Mouse (Mus musculus) kidney, embryonic 16.5 days (tissue): ENCODE data around the gene Epb41. TPM values are rescaled to one million over a fixed set of nuclear protein-coding genes. Genes with fewer than 3 reads are reported as not detected.

ENCODE experiments used
- ATAC-seq: fragments of 200-750 bp; cut with Nextera tagmentation; 2 replicates; pipeline ENCODE4 v1.8.0; 2017; ENCODE audit warnings: moderate TSS enrichment; ENCODE audit not compliant: low FRiP score, low TSS enrichment
- H3K27ac ChIP-seq: fragments of 300-500 bp; sonication (generic); 2 replicates; pipeline ENCODE4 v1.5.1; 2014; ENCODE audit warnings: low read length
- H3K27me3 ChIP-seq: fragments of 300-500 bp; sonication (generic); 2 replicates; pipeline ENCODE4 v1.6.1; 2014; ENCODE audit warnings: low read length, control low read depth, mixed read lengths; ENCODE audit not compliant: insufficient read depth
- H3K36me3 ChIP-seq: fragments of 300-500 bp; sonication (generic); 2 replicates; pipeline ENCODE4 v1.6.1; 2014; ENCODE audit warnings: low read length, control low read depth, mixed read lengths; ENCODE audit not compliant: insufficient read depth
- H3K4me1 ChIP-seq: fragments of 300-500 bp; sonication (generic); 2 replicates; pipeline ENCODE4 v1.6.1; 2014; ENCODE audit warnings: low read length, control low read depth, mixed read lengths; ENCODE audit not compliant: insufficient read depth
- H3K4me2 ChIP-seq: fragments of 300-500 bp; sonication (generic); replicated peaks from 2 replicates; pipeline ENCODE4 v1.6.1; 2014; ENCODE audit warnings: low read depth, low read length
- H3K4me3 ChIP-seq: fragments of 300-500 bp; sonication (generic); 2 replicates; pipeline ENCODE4 v1.5.1; 2014; ENCODE audit warnings: mild to moderate bottlenecking, low read length
- H3K9ac ChIP-seq: fragments of 300-500 bp; sonication (generic); replicated peaks from 2 replicates; pipeline ENCODE4 v1.6.1; 2014; ENCODE audit warnings: low read length
- H3K9me3 ChIP-seq: fragments of 300-500 bp; sonication (generic); 2 replicates; pipeline ENCODE4 v1.6.1; 2016; ENCODE audit warnings: low read length, control low read depth
- WGBS: fragments of 180-500 bp; shearing (Covaris S2); extraction: QIAGEN DNeasy Blood & Tissue Kit; methylation state at CpG from one replicate; pipeline ENCODE4 v1.1.7; 2014; 5-methylcytosine and 5-hydroxymethylcytosine counted together
- polyA plus RNA-seq: library from polyadenylated mRNA; unstranded; fragments of >200 nt; fragmentation: Nextera tagmentation; extraction: Ambion mirVana; gene quantifications from 2 replicates; pipeline ENCODE4 v1.2.1, GENCODE M21; 2015

The Epb41 gene
- polyA plus RNA-seq, 1 experiment from 2014 or later: 68.6 TPM

- no peak for ATAC-seq
- peaks cover under 1% of the 10 kb centered on the region; the same call in 1 of the 2 replicates for H3K36me3 ChIP-seq
- no peaks in the 10 kb centered on the region for H3K9me3 ChIP-seq
- H3K4me1 ChIP-seq: no peaks in the 10 kb centered on the region
- H3K4me3 ChIP-seq: no peak overlapping the region
- no peaks in the 10 kb centered on the region for H3K27me3 ChIP-seq
- H3K27ac ChIP-seq: no peak overlapping the region
- no peak overlapping the region for H3K4me2 ChIP-seq
- no peak overlapping the region for H3K9ac ChIP-seq
- 66% methylated on average over 2 of the region's 2 CpGs for WGBS
Measured at GRCm38 (mm10) chr4:131939459-131939858, 135.7 kb downstream of the Epb41 start.

- Histone ChIP-seq H3K27me3 (no peaks in the 10 kb centered on the region), H3K27ac (no peak overlapping the region), H3K9me3 (no peaks in the 10 kb centered on the region), H3K4me3 (no peak overlapping the region), H3K36me3 (peaks cover 37% of the 10 kb centered on the region), H3K9ac (no peak overlapping the region), H3K4me2 (no peak overlapping the region), H3K4me1 (peaks cover 24% of the 10 kb centered on the region)
- WGBS: 83% methylated on average over 6 of the region's 6 CpGs
- ATAC-seq: no peak
Measured at GRCm38 (mm10) chr4:131929146-131929545, 146.0 kb downstream of the Epb41 start.

- Histone ChIP-seq H3K4me2 (no peak overlapping the region), H3K9ac (no peak overlapping the region), H3K27ac (no peak overlapping the region), H3K9me3 (no peaks in the 10 kb centered on the region), H3K4me1 (peaks cover 61% of the 10 kb centered on the region), H3K4me3 (no peak overlapping the region), H3K36me3 (peaks cover 30% of the 10 kb centered on the region), H3K27me3 (peaks cover 11% of the 10 kb centered on the region)
- no peak for ATAC-seq
- 53% methylated on average over 6 of the region's 6 CpGs for WGBS
Measured at GRCm38 (mm10) chr4:131924096-131924810, 150.9 kb downstream of the Epb41 start.

- Histone ChIP-seq H3K9me3 (no peaks in the 10 kb centered on the region), H3K4me2 (peak overlapping the region; percentile 90), H3K27ac (no peak overlapping the region), H3K36me3 (peaks cover 23% of the 10 kb centered on the region; the same call in 1 of the 2 replicates), H3K4me3 (peak overlapping the region; percentile 67), H3K4me1 (peaks cover 78% of the 10 kb centered on the region), H3K27me3 (peaks cover 11% of the 10 kb centered on the region), H3K9ac (peak overlapping the region; percentile 76)
- no peak for ATAC-seq
- 62% methylated on average over 15 of the region's 15 CpGs for WGBS
Measured at GRCm38 (mm10) chr4:131922404-131922803, 152.7 kb downstream of the Epb41 start.

- H3K27ac ChIP-seq: peak within 1 kb of the TSS; percentile 83
- peaks cover 13% of the 10 kb centered on the region for H3K27me3 ChIP-seq
- no peak; the same call in 1 of the 2 replicates for ATAC-seq
- H3K36me3 ChIP-seq: peaks cover 23% of the 10 kb centered on the region; the same call in 1 of the 2 replicates
- 1% methylated on average over 117 of the region's 130 CpGs for WGBS
- H3K4me2 ChIP-seq: peak within 1 kb of the TSS; percentile 90
- H3K4me1 ChIP-seq: peaks cover 84% of the 10 kb centered on the region
- H3K9ac ChIP-seq: peak within 1 kb of the TSS; percentile 76
- peak within 1 kb of the TSS; percentile 67 for H3K4me3 ChIP-seq
- no peaks in the 10 kb centered on the region for H3K9me3 ChIP-seq
Measured at GRCm38 (mm10) chr4:131921461-131922346, 153.4 kb downstream of the Epb41 start, which contains the start of gene Tmem200b. Gene Tmem200b, plus strand, starts transcription at chr4:131921771.

- WGBS: under 1% methylated on average over 70 of the region's 76 CpGs
- H3K4me3 ChIP-seq: peak overlapping the region; percentile 67
- H3K9ac ChIP-seq: peak overlapping the region; percentile 76
- peaks cover 14% of the 10 kb centered on the region for H3K27me3 ChIP-seq
- peaks cover 15% of the 10 kb centered on the region; the same call in 1 of the 2 replicates for H3K36me3 ChIP-seq
- H3K9me3 ChIP-seq: no peaks in the 10 kb centered on the region
- H3K4me1 ChIP-seq: peaks cover 84% of the 10 kb centered on the region
- peak overlapping the region; percentile 90 for H3K4me2 ChIP-seq
- peak; percentile 20; the same call in 1 of the 2 replicates for ATAC-seq
- H3K27ac ChIP-seq: peak overlapping the region; percentile 83
Measured at GRCm38 (mm10) chr4:131920595-131921351, 154.3 kb downstream of the Epb41 start.

- peak overlapping the region; percentile 90 for H3K4me2 ChIP-seq
- H3K4me3 ChIP-seq: peak overlapping the region; percentile 67
- peak overlapping the region; percentile 83 for H3K27ac ChIP-seq
- ATAC-seq: no peak
- peak overlapping the region; percentile 76 for H3K9ac ChIP-seq
- no peaks in the 10 kb centered on the region for H3K9me3 ChIP-seq
- WGBS: 2% methylated on average over 32 of the region's 51 CpGs
- H3K4me1 ChIP-seq: peaks cover 84% of the 10 kb centered on the region
- peaks cover 12% of the 10 kb centered on the region; the same call in 1 of the 2 replicates for H3K36me3 ChIP-seq
- H3K27me3 ChIP-seq: peaks cover 14% of the 10 kb centered on the region
Measured at GRCm38 (mm10) chr4:131920141-131920594, 155.0 kb downstream of the Epb41 start.

- H3K36me3 ChIP-seq: peaks cover 9% of the 10 kb centered on the region; the same call in 1 of the 2 replicates
- peak overlapping the region; percentile 83 for H3K27ac ChIP-seq
- ATAC-seq: no peak
- 24% methylated on average over 15 of the region's 15 CpGs for WGBS
- no peaks in the 10 kb centered on the region for H3K9me3 ChIP-seq
- H3K4me2 ChIP-seq: peak overlapping the region; percentile 90
- H3K4me1 ChIP-seq: peaks cover 84% of the 10 kb centered on the region
- peak overlapping the region; percentile 67 for H3K4me3 ChIP-seq
- peak overlapping the region; percentile 76 for H3K9ac ChIP-seq
- H3K27me3 ChIP-seq: peaks cover 14% of the 10 kb centered on the region
Measured at GRCm38 (mm10) chr4:131919506-131920140, 155.5 kb downstream of the Epb41 start.
